Mouse (Mus musculus): Measurements from ENCODE around the gene Pgap2.
A peak's percentile ranks its signal among the peaks of the same experiment; 100 is the strongest.

Pgap2 gene

GRCm38 (mm10) chr7:102266401-102267042, 56.5 kb downstream of the Pgap2 start:
- no peak for DNase-seq (ENCODE audit: low spot score)

- DNase-seq (ENCODE audit: low spot score): peak; percentile 91
Measured at GRCm38 (mm10) chr7:102267113-102267579, 57.1 kb downstream of the Pgap2 start.

- DNase-seq (ENCODE audit: low spot score): peak; percentile 79
Measured at GRCm38 (mm10) chr7:102267601-102268394, 57.8 kb downstream of the Pgap2 start, which contains the start of gene Stim1. TSS of gene Stim1 (plus strand) at chr7:102267806.

GRCm38 (mm10) chr7:102268395-102268748, 58.4 kb downstream of the Pgap2 start:
- DNase-seq (ENCODE audit: low spot score): no peak

GRCm38 (mm10) chr7:102272422-102272948, 62.5 kb downstream of the Pgap2 start:
- no peak for DNase-seq (ENCODE audit: low spot score)

- no peak for DNase-seq (ENCODE audit: low spot score)
Measured at GRCm38 (mm10) chr7:102281403-102281802, 71.4 kb downstream of the Pgap2 start.

- no peak for DNase-seq (ENCODE audit: low spot score)
Measured at GRCm38 (mm10) chr7:102282261-102282660, 72.3 kb downstream of the Pgap2 start.

Data from ovary, postnatal 36 days (tissue).